Mouse (Mus musculus) layer of hippocampus, adult 9-11 months (tissue): ENCODE measurements around the gene Pdcd11.
"Not testable (repeated sequence)": the region's sequence is repeated elsewhere in the genome, so short reads cannot be mapped to it uniquely, and the experiment has no call there.

Experiments
- DNase-seq: peaks from one replicate; pipeline ENCODE4 v3.0.0; 2022

The Pdcd11 gene

GRCm38 (mm10) chr19:47128835-47129234, 38.3 kb downstream of the Pdcd11 start:
- no peak for DNase-seq

GRCm38 (mm10) chr19:47130551-47131125, 40.1 kb downstream of the Pdcd11 start:
- DNase-seq, result no peak

- peak; percentile 57 for DNase-seq
These were observed 42.6 kb downstream of the Pdcd11 start for GRCm38 (mm10) chr19:47133161-47133560.

- DNase-seq, result no peak
These were observed 45.0 kb downstream of the Pdcd11 start for GRCm38 (mm10) chr19:47135568-47135967.

GRCm38 (mm10) chr19:47136170-47136569, 45.6 kb downstream of the Pdcd11 start:
- DNase-seq, result no peak

- peak; percentile 78 for DNase-seq
These were observed 46.5 kb downstream of the Pdcd11 start for GRCm38 (mm10) chr19:47137051-47137581.

- DNase-seq, result peak; percentile 42
These were observed 47.3 kb downstream of the Pdcd11 start, which contains the start of gene Calhm2 for GRCm38 (mm10) chr19:47137771-47138421. Gene Calhm2, minus strand, starts transcription at chr19:47138294.

GRCm38 (mm10) chr19:47139611-47140010, 49.0 kb downstream of the Pdcd11 start:
- DNase-seq, result not testable (repeated sequence)

- DNase-seq, result no peak
These were observed 51.9 kb downstream of the Pdcd11 start for GRCm38 (mm10) chr19:47142438-47142837.

- DNase-seq, result no peak
These were observed 53.6 kb downstream of the Pdcd11 start, which contains the start of gene Calhm1 for GRCm38 (mm10) chr19:47144154-47144553. Gene Calhm1, minus strand, starts transcription at chr19:47144254.

- no peak for DNase-seq
These were observed 57.8 kb downstream of the Pdcd11 start for GRCm38 (mm10) chr19:47148267-47148847.

- no peak for DNase-seq
These were observed 59.3 kb downstream of the Pdcd11 start for GRCm38 (mm10) chr19:47149854-47150253.

- no peak for DNase-seq
These were observed 60.9 kb downstream of the Pdcd11 start for GRCm38 (mm10) chr19:47151332-47152061.

- no peak for DNase-seq
These were observed 61.4 kb downstream of the Pdcd11 start for GRCm38 (mm10) chr19:47152062-47152369.

GRCm38 (mm10) chr19:47153767-47154166, 63.2 kb downstream of the Pdcd11 start:
- no peak for DNase-seq

- no peak for DNase-seq
These were observed 67.1 kb downstream of the Pdcd11 start, which contains the start of gene Calhm3 for GRCm38 (mm10) chr19:47157664-47158063. Gene Calhm3, minus strand, starts transcription at chr19:47157764.

- DNase-seq, result no peak
These were observed 71.1 kb downstream of the Pdcd11 start for GRCm38 (mm10) chr19:47161669-47162068.

GRCm38 (mm10) chr19:47163176-47163744, 72.7 kb downstream of the Pdcd11 start:
- DNase-seq, result no peak

GRCm38 (mm10) chr19:47166758-47167157, 76.2 kb downstream of the Pdcd11 start:
- no peak for DNase-seq

- DNase-seq, result no peak
These were observed 77.1 kb downstream of the Pdcd11 start for GRCm38 (mm10) chr19:47167617-47168214.

- no peak for DNase-seq
These were observed 77.7 kb downstream of the Pdcd11 start for GRCm38 (mm10) chr19:47168223-47168622.

- peak; percentile 83 for DNase-seq
These were observed 78.3 kb downstream of the Pdcd11 start for GRCm38 (mm10) chr19:47168793-47169412.
